Mouse (Mus musculus) left cerebral cortex, postnatal 4 days (tissue): Measurements from ENCODE around the gene Serpina3f. TPM values are rescaled to one million over a fixed set of nuclear protein-coding genes. Genes with fewer than 3 reads are reported as not detected.
A peak's percentile ranks its signal among the peaks of the same experiment; 100 is the strongest.
"Not testable (repeated sequence)": the region's sequence is repeated elsewhere in the genome, so short reads cannot be mapped to it uniquely, and the experiment has no call there.

Experiments used
- DNase-seq: peaks from one replicate; pipeline ENCODE4 v3.0.0-alpha.2; 2022
- intact Hi-C: fragments of 180-260 bp; cut with DNase I; formaldehyde crosslinking; loops from one replicate; pipeline ENCODE4 v1.15.1; 2025
- total RNA-seq, 2 experiments: library from RNA; stranded (reverse); gene quantifications; 2 replicates each; pipeline ENCODE4 v1.2.3; 2021

Serpina3f gene
- total RNA-seq = not detected

DNA sequence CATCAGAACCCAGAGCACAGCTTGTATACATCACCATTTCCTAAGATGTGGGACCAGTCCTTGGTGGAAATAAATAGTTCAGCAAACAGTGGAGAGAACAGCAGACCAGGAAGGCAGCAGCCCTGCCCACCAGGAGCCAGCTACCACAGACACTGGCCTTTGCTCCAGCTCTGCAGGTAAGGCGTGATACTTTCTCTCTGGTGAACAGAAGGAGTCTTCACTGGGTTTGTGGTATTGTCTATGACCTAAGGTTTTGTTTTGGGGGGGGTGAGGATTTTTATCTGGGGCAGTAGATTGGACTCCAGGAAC lies at the start of gene Serpina3f:
TSS of gene Serpina3f (plus strand) at position 100 of the 309 bp plus-strand sequence.
- intact Hi-C loops = no loop called here
- no peak for DNase-seq

- no peak for DNase-seq
- intact Hi-C loops = no loop called here
Observed at GRCm38 (mm10) chr12:104174747-104175146, 39.6 kb upstream of the Serpina3f start.

DNA sequence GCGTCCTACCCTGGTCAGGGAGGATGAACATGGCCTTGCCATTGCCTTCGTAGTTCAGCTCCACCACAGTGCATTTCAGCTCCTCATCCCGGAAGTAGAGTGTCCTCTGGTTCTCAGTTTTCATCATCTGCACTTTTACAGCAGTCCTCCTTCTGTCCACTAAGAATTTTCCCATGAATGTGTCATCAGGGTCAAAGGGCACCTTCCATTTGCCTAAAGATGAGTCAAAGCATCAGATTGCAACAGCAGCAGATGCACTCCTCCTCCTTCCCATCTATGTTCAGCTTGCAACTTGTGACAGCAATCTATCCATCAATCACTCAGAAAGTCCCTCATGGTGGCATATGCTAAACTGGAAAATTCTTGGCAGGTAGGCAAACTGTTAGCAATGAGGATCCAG lies 38.7 kb upstream of the Serpina3f start:
- intact Hi-C loops = no loop called here

DNA sequence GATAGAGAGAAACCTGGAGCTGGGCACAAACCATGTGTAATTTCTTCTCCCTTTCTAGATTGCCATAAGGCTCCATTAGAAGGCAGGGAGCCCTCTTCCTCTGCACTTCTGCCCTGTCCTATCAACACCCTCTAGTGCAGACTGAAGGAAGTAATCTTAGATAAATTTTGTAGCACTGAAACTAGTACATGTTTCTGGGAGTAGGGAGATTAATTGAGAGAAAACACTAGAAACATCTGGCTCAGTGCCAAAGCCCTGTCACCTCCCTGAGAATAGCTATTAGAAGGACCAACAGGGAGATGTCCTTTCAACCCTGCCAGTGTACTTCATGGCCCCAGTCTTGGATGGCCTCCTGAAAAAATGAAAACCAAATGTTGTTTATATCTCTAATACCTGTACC lies 35.8 kb upstream of the Serpina3f start:
- DNase-seq = no peak
- intact Hi-C loops = no loop called here

More for the DNA sequence above, 38.7 kb upstream of the Serpina3f start:
- DNase-seq = no peak

DNA sequence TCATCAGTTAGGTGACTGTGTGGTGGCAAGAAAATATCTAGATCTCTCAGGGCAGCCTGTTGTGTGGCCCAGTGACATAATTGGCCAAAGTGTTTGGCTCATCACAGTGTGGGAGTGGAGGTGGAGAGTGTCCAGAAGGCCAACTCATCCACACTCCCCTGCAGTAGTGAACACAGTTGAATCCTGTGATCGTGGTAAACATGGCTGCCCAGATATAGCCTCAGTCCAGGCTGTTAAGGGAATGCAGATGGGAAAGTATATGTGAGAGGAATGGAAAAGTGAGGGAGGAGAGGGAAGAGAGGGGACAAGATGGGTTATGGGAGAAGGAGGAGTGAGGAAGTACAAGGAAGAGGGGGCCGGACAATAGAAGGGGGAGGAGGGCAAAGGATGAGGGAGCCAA lies 35.4 kb upstream of the Serpina3f start:
- DNase-seq = no peak
- intact Hi-C loops = no loop called here

GRCm38 (mm10) chr12:104185046-104185445 lies 29.3 kb upstream of the Serpina3f start:
- intact Hi-C loops = no loop called here
- no peak for DNase-seq

DNA sequence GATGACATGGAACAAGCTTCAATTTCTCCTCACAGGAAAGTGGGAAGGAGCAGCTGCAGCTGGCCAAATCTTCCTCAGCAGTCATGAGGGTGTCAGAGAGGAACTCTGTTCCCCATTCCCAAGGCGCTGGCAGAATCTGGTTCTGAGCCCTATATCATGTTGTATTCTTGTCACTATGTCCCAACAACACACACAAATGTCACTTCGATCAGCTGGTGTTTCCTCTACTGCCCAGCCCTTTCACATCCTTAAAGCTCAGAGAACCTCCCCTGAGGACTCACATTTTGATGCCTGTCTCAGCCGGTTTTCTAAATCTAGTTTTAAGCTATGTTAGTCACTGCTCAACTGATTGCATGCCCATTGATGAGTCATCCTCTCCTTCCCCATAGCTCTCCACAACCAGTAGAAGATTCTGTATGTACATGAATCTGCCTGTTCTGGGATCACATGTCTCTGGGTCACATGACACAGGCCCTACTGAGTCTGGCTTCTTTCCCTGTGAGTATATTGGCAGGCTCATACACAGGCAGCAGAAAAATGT lies 28.2 kb upstream of the Serpina3f start:
- intact Hi-C loops = no loop called here
- DNase-seq = no peak

GRCm38 (mm10) chr12:104189246-104189645 lies 25.1 kb upstream of the Serpina3f start:
- intact Hi-C loops = no loop called here
- DNase-seq = no peak

- intact Hi-C loops = no loop called here
- DNase-seq = no peak
Observed at GRCm38 (mm10) chr12:104190852-104191251, 23.5 kb upstream of the Serpina3f start.

GRCm38 (mm10) chr12:104209149-104209548 lies 5.2 kb upstream of the Serpina3f start:
- DNase-seq = no peak
- intact Hi-C loops = no loop called here

- intact Hi-C loops = no loop called here
- no peak for DNase-seq
Observed at GRCm38 (mm10) chr12:104209802-104210201, 4.5 kb upstream of the Serpina3f start.

DNA sequence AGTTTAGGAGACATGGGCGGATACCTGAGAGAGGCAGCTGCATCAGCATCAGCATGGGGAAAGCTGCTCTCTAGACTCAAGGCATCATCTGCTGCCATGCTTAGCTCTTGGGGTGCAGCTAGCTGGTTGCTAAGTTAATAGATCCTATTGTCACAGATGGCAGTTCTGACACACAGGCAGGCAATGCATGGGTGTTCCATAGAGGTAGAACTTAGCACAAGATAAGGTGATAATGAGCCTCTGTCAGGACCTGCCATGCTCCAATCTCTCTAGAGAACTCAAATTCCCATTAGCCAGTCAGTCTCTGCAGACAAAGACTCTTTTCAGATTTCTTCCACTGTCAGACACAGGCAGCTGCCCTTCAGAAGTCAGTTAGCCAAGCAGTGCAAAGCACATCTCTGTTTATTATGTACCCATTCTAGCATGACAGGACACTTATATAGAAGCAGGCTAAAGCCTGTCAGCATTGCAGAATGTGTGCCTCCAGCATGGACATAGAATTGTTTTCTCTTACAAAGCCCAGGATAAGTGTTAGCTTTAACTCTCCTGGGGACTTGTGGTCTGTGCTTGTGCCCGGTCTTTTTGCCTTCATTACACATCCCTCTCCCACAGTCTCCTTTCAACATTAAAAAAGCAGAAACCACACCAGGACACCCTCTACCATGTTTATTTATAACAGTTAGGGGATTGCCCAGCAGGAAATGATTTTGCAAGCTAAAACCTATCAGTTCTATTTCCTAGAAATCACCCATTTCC lies 477 bp upstream of the Serpina3f start:
- no peak for DNase-seq
- intact Hi-C loops = no loop called here

DNA sequence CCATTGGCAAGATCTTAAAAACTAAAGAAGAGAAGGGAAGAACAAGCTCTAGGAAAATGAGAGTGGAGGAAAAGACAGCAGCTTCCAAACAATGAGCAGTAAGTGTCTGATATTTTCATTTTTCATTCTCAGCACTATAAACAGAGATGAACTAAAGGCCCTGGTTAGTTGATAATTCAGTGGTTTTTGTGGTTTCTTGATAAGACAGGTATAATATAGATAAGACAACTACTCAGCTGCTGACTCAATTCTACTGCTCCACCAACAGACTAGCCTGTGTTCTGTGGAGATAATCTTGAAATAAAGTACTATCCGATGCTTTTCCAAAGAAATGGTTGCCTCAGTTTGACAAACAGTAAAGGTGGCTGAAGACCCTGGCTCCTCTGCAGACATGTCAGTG lies 905 bp downstream of the Serpina3f start:
- intact Hi-C loops = no loop called here
- no peak for DNase-seq

DNA sequence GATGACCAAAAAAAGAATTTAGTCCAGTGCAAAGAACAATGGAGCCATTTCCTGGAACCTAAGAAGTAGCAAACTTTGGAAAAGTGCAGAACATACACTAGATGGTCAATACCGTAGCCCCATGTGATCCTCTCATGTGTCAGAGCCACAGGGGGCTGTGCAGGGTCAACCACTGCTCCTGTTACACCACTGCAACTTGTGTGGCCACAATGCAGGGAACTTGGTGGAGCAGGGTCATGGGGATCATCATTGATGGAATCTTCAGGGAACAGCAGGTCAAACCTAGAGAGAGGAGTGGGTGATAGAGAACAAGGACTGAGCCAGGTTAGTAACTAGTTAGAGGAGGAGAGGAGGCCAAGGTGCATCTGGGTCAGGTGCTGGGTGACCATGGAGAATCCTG lies 7.3 kb downstream of the Serpina3f start:
- DNase-seq = no peak
- intact Hi-C loops = no loop called here

- intact Hi-C loops = no loop called here
- DNase-seq = no peak
Observed at GRCm38 (mm10) chr12:104223690-104224089, 9.3 kb downstream of the Serpina3f start.

- intact Hi-C loops = no loop called here
- DNase-seq = no peak
Observed at GRCm38 (mm10) chr12:104224598-104225300, 10.4 kb downstream of the Serpina3f start.

DNA sequence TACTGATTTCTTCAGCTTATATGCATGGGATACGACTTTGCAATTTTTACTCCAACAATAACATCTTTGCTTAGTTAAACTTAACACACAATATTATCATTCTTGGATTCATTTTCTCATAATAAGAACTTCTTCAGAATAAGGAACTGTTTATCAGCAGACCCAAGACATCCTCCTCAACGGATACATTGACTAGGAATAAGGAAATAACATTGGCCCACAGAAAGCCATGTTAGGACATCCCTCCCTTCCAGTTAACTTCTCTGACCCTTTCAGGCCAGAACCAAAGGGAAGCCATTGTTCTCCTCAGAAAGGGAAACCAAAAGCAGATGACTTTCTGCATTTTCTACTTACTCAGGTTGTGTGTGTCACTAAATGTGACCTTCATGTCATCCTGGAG lies 16.4 kb downstream of the Serpina3f start:
- intact Hi-C loops = no loop called here

DNA sequence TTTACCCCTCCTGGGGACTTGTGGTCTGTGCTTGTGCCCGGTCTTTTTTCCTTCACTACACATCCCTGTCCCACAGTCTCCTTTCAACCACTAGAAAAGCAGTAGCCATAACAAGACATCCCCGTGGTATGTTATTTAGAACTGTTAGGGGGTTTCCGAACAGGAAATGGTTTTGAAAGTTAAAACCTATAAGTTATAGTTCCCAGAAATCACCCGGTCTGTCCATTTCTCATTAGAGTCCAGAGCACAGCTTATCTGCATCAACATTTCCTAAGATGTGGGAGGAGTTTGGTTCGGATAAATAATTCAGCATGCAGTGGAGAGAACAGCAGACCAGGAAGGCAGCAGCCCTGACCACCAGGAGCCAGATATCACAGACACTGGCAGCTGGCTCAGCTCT lies 21.6 kb downstream of the Serpina3f start, which contains the start of gene Serpina3g:
TSS of gene Serpina3g (plus strand) at position 331 of the 400 bp plus-strand sequence.
- no peak for DNase-seq
- intact Hi-C loops = no loop called here

More for the DNA sequence above, 16.4 kb downstream of the Serpina3f start:
- no peak for DNase-seq

DNA sequence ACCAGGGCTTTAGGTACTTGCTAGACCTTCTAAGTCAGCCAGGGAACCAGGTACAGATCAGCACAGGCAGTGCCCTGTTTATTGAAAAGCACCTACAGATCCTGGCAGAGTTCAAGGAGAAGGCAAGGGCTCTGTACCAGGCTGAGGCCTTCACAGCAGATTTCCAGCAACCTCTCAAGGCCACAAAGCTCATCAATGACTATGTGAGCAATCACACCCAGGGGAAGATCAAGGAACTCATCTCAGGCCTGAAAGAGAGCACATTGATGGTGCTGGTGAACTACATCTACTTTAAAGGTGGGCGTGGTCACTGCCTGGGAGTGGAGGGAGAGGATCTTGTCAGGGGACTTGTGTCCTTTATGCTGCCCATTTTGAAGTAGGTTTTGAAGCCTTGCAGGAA lies 23.7 kb downstream of the Serpina3f start:
- DNase-seq, intact Hi-C loops: not testable (repeated sequence)

DNA sequence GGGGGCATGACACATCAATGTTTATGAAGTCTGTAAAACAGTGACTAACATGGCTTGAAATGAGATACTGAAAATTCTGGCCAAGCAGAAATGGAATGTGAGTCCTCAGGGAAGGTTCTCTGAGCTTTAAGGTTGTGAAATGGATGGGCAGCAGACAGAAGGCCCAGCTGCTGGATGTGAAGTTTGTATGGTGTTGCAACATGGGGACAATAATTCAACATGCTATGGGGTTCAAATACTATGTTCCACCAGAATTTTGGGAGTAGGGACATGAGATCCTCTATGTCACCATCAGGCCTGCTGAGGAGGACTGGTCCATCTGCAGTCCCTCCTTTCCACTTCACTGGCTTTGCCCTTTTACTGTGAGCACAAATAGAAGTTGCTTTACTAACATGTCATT lies 29.0 kb downstream of the Serpina3f start:
- intact Hi-C loops = loop anchor here (10.0 kb wide), 1 partner anchor 181 kb away; no protein-coding TSS in a partner anchor
- no peak for DNase-seq

- intact Hi-C loops = loop anchor here (10.0 kb wide), 1 partner anchor 180 kb away; no protein-coding TSS in a partner anchor
- DNase-seq = peak; percentile 23
Observed at GRCm38 (mm10) chr12:104245092-104245491, 30.7 kb downstream of the Serpina3f start.

DNA sequence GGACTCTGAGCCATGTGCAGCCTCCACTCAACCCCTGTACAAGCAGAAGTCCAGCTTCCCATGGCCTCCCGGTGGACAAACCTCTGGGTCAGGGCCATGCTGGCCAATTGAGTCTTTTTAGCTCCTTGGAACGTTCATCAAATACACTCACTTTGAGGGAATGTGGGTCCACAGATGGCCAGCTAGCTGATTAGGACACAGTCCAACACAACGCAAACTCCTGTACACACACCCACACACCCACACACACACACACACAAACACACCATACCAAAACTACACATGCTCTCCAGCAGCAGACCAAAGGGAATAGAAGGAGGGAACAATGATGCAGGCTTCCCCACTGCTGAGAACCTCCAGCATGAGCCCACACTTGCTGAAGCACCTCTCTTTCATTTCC lies 31.3 kb downstream of the Serpina3f start:
- intact Hi-C loops = loop anchor here (10.0 kb wide), 1 partner anchor 179 kb away; no protein-coding TSS in a partner anchor
- no peak for DNase-seq
